Mouse (Mus musculus) kidney, postnatal 0 days (tissue): ENCODE results near the gene Maco1. TPM values are rescaled to one million over a fixed set of nuclear protein-coding genes. Genes with fewer than 3 reads are reported as not detected.
A peak's percentile ranks its signal among the peaks of the same experiment; 100 is the strongest.

Experiments
- ATAC-seq: fragments of 200-750 bp; cut with Nextera tagmentation; replicated peaks from 2 replicates; pipeline ENCODE4 v1.8.0; 2017; ENCODE audit warnings: low read depth, moderate number of reproducible peaks, moderate TSS enrichment, moderate library complexity; ENCODE audit not compliant: low FRiP score
- DNase-seq: peaks from one replicate; pipeline ENCODE4 v3.0.0-alpha.2; 2016; ENCODE audit warnings: low spot score
- H3K27ac ChIP-seq: fragments of 300-500 bp; sonication (generic); 2 replicates; pipeline ENCODE4 v1.5.1; 2014; ENCODE audit warnings: mild to moderate bottlenecking
- H3K27me3 ChIP-seq: fragments of 300-500 bp; sonication (generic); 2 replicates; pipeline ENCODE4 v1.6.1; 2014; ENCODE audit warnings: low read length, mixed read lengths; ENCODE audit not compliant: insufficient read depth
- H3K36me3 ChIP-seq: fragments of 300-500 bp; sonication (generic); 2 replicates; pipeline ENCODE4 v1.6.1; 2014; ENCODE audit warnings: low read length, mixed read lengths; ENCODE audit not compliant: insufficient read depth
- H3K4me1 ChIP-seq: fragments of 300-500 bp; sonication (generic); replicated peaks from 2 replicates; pipeline ENCODE4 v1.6.1; 2014; ENCODE audit warnings: antibody characterized with exemption, low read length, mixed read lengths; ENCODE audit not compliant: insufficient read depth
- H3K4me2 ChIP-seq: fragments of 300-500 bp; sonication (generic); 2 replicates; pipeline ENCODE4 v1.6.1; 2014; ENCODE audit warnings: mild to moderate bottlenecking, low read length, moderate library complexity, mixed read lengths
- H3K4me3 ChIP-seq: fragments of 300-500 bp; sonication (generic); replicated peaks from 2 replicates; pipeline ENCODE4 v1.5.1; 2014; ENCODE audit warnings: low read depth, low read length
- H3K9ac ChIP-seq: fragments of 300-500 bp; sonication (generic); 2 replicates; pipeline ENCODE4 v1.6.1; 2014; ENCODE audit warnings: low read depth, low read length
- H3K9me3 ChIP-seq: fragments of 300-500 bp; sonication (generic); replicated peaks from 2 replicates; pipeline ENCODE4 v1.6.1; 2016; ENCODE audit warnings: low read length, inconsistent platforms, mixed read lengths
- CTCF ChIP-seq: IDR thresholded peaks from 2 replicates; pipeline ENCODE4 v1.5.1; 2016; ENCODE audit warnings: antibody characterized with exemption, low read depth, mild to moderate bottlenecking, moderate library complexity
- WGBS: fragments of 180-500 bp; shearing (Covaris S2); extraction: QIAGEN DNeasy Blood & Tissue Kit; methylation state at CpG from one replicate; pipeline ENCODE4 v1.1.7; 2014; 5-methylcytosine and 5-hydroxymethylcytosine counted together
- polyA plus RNA-seq: library from polyadenylated mRNA; unstranded; fragments of >200 nt; fragmentation: Nextera tagmentation; extraction: Ambion mirVana; gene quantifications from 2 replicates; pipeline ENCODE4 v1.2.1, GENCODE M21; 2015

Maco1 gene
- polyA plus RNA-seq, 1 experiment from 2014 or later = 32.4 TPM

DNA sequence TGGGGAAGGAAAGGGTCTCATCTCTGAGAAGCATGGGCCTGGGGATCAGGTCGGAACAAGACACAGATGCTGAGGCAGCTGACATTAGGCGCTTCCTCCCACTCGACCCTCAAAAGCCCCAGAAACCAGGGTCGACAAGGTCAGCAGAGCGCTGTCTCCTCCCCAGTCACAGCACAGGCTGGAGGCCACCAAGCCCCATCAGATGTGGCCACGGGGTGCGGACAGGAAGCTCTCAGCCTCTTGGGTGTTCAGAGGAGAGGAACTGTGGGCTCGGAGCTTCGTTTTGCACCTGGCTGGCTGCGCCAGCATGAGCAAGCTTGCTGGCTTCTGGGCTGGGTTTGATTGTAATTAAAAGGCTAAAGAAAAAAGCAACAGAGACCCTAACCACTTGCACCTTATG is 98.8 kb downstream of the Maco1 start:
- Histone ChIP-seq H3K36me3 (0 out of 2 replicates have a peak, but pooled peaks cover 10% of the 10 kb centered on the region), H3K9me3 (no peaks in the 10 kb centered on the region), H3K4me2 (no peak overlapping the region), H3K27me3 (no peaks in the 10 kb centered on the region), H3K9ac (0 out of 2 replicates have a peak overlapping the region, but pooled peaks have one; percentile 14), H3K27ac (peak overlapping the region; percentile 26; the same call in 1 of the 2 replicates), H3K4me1 (peaks cover 18% of the 10 kb centered on the region), H3K4me3 (no peak overlapping the region)
- no peak for DNase-seq
- 37% methylated on average over 10 of the region's 10 CpGs for WGBS
- TF ChIP-seq CTCF = no peak
- no peak for ATAC-seq

DNA sequence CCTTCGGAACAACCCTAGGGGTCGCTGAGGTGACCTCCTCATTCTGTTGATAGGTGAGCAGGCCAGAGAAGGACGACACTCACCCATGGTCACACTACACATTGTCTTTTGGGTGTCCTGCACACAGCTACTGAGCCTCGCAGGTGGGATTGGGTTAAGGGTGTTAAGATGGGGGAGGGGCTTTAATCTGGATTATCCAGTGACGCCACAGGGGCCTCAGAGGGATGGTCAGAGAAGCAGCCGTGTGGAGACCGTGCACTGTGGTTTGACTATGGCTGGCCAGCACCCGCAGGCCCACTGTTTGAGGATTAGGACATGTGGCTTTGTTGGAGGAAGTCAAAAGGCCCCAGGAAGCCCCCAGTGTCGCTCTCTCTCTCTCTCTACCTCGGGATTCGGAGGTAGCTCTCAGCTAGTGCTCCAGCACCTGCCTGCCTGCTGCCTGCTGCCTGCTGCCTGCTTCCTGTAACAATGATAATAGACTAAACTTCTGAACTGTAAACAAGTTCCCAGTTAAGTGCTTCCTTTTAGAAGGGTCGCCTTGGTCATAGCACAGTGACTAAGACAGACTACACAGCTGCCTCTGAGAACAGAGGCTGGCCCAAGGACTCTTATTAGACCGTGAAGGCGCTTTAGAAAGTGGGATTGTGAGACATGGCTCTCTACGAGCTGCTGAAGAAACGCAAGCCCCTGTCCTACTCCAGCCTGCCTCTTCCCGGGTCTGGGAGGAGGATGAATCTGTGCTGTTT is 99.5 kb downstream of the Maco1 start:
- H3K4me3 ChIP-seq = no peak overlapping the region
- H3K9ac ChIP-seq = no peak overlapping the region
- no peak for TF ChIP-seq CTCF
- H3K4me2 ChIP-seq = no peak overlapping the region
- H3K36me3 ChIP-seq = 0 out of 2 replicates have a peak, but pooled peaks cover 16% of the 10 kb centered on the region
- peak overlapping the region; percentile 48; the same call in 1 of the 2 replicates for H3K27ac ChIP-seq
- H3K4me1 ChIP-seq = peaks cover 15% of the 10 kb centered on the region
- H3K27me3 ChIP-seq = no peaks in the 10 kb centered on the region
- DNase-seq (peak; percentile 70), ATAC-seq (no peak)
- 50% methylated on average over 17 of the region's 17 CpGs for WGBS
- H3K9me3 ChIP-seq = no peaks in the 10 kb centered on the region

DNA sequence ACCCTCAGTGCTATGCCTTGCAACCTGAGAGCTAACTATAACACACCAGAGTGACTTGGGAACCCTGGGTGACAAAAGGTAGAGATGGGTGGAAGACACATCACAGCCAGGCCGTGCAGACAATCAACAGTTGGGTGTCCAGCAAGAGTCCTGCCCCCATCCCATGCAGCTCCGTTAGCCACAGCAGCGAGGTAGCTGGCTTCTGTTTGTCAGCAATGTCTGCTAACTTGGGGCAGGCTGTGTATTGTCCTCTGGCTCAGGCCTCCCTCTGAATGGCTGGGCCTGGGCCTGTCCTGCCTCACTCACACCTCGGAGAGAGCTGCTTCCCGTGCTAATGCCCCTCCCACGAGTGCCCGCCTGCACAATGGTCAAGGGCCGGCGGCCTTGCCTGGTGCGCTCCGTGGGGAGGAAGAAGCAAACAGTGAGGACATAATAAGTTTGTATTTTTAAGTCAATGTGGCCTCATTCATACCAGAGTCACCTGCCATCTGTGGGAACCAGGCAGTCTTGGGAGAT is 100.2 kb downstream of the Maco1 start:
- no peak for TF ChIP-seq CTCF
- Histone ChIP-seq H3K9me3 (no peaks in the 10 kb centered on the region), H3K36me3 (peaks cover 22% of the 10 kb centered on the region; the same call in 1 of the 2 replicates), H3K4me3 (no peak overlapping the region), H3K4me1 (peaks cover 15% of the 10 kb centered on the region), H3K27ac (no peak overlapping the region), H3K9ac (0 out of 2 replicates have a peak overlapping the region, but pooled peaks have one; percentile 9), H3K27me3 (no peaks in the 10 kb centered on the region), H3K4me2 (no peak overlapping the region)
- ATAC-seq (no peak), DNase-seq (no peak)
- 45% methylated on average over 11 of the region's 11 CpGs for WGBS

Other genes with a start within 250 kb of the Maco1 start
- gene Man1c1, start 149.1 kb downstream of the Maco1 start, polyA plus RNA-seq = 3.2 and 3.4 TPM in 2 replicates
- 21.2 and 21.3 TPM in 2 replicates for gene Ldlrap1, start 85.3 kb downstream of the Maco1 start, polyA plus RNA-seq
- 0.32 and 0.40 TPM in 2 replicates for gene Rhd, start 11.2 kb upstream of the Maco1 start, polyA plus RNA-seq
- 169 and 188 TPM in 2 replicates for gene Tmem50a, start 61.7 kb upstream of the Maco1 start, polyA plus RNA-seq
- 375 and 409 TPM in 2 replicates for gene Rsrp1, start 70.2 kb upstream of the Maco1 start, polyA plus RNA-seq
- 115 and 120 TPM in 2 replicates for gene Syf2, start 77.6 kb upstream of the Maco1 start, polyA plus RNA-seq